Mouse (Mus musculus) retina, postnatal 1 day (tissue): ENCODE measurements around the gene Prmt8.

Experiments
- DNase-seq: peaks from one replicate; pipeline ENCODE4 v3.0.0-alpha.2; 2012

Prmt8 gene

GRCm38 (mm10) chr6:127735130-127735981 is 33.9 kb downstream of the Prmt8 start:
- no peak for DNase-seq

GRCm38 (mm10) chr6:127723126-127723525 is 46.1 kb downstream of the Prmt8 start:
- peak; percentile 66 for DNase-seq

GRCm38 (mm10) chr6:127719875-127720274 is 49.4 kb downstream of the Prmt8 start:
- no peak for DNase-seq

GRCm38 (mm10) chr6:127717239-127718137 is 51.8 kb downstream of the Prmt8 start:
- peak; percentile 22 for DNase-seq

- peak; percentile 57 for DNase-seq
Measured at GRCm38 (mm10) chr6:127715428-127715827, 53.8 kb downstream of the Prmt8 start.

- no peak for DNase-seq
Measured at GRCm38 (mm10) chr6:127714906-127715305, 54.4 kb downstream of the Prmt8 start.

- no peak for DNase-seq
Measured at GRCm38 (mm10) chr6:127708218-127708628, 61.0 kb downstream of the Prmt8 start.

GRCm38 (mm10) chr6:127701036-127701783 is 68.1 kb downstream of the Prmt8 start:
- DNase-seq = peak; percentile 93

- DNase-seq = no peak
Measured at GRCm38 (mm10) chr6:127693681-127694080, 75.6 kb downstream of the Prmt8 start.

- DNase-seq = no peak
Measured at GRCm38 (mm10) chr6:127692298-127692697, 77.0 kb downstream of the Prmt8 start.

- no peak for DNase-seq
Measured at GRCm38 (mm10) chr6:127687181-127687860, 82.0 kb downstream of the Prmt8 start.

GRCm38 (mm10) chr6:127684981-127685380 is 84.3 kb downstream of the Prmt8 start:
- peak; percentile 31 for DNase-seq

GRCm38 (mm10) chr6:127683561-127683960 is 85.7 kb downstream of the Prmt8 start:
- no peak for DNase-seq

GRCm38 (mm10) chr6:127680784-127681183 is 88.5 kb downstream of the Prmt8 start:
- DNase-seq = no peak

GRCm38 (mm10) chr6:127678998-127679397 is 90.3 kb downstream of the Prmt8 start:
- DNase-seq = no peak

GRCm38 (mm10) chr6:127678320-127678719 is 91.0 kb downstream of the Prmt8 start:
- no peak for DNase-seq

- DNase-seq = peak; percentile 56
Measured at GRCm38 (mm10) chr6:127676866-127677265, 92.4 kb downstream of the Prmt8 start.

GRCm38 (mm10) chr6:127672071-127672470 is 97.2 kb downstream of the Prmt8 start:
- DNase-seq = no peak

GRCm38 (mm10) chr6:127670031-127670430 is 99.2 kb downstream of the Prmt8 start:
- no peak for DNase-seq

- DNase-seq = peak; percentile 71
Measured at GRCm38 (mm10) chr6:127669313-127669712, 100.0 kb downstream of the Prmt8 start.

- no peak for DNase-seq
Measured at GRCm38 (mm10) chr6:127663263-127663662, 106.0 kb downstream of the Prmt8 start.

- no peak for DNase-seq
Measured at GRCm38 (mm10) chr6:127661717-127662292, 107.5 kb downstream of the Prmt8 start.
